ENCODE assay signal across 14 mouse cellular contexts in genomic region chr4:59322056-59322455, GRCm38 (mm10).
"Had no signal": no experiment of that assay in that cellular context is flagged by ENCODE, and none has a peak within 500 bp of the region (broad histone marks: within the 10 kb centered on the region; RNA-seq: fewer than 3 reads in every experiment).

No protein-coding gene starts in this region.

- H3K36me3 ChIP-seq: limb, embryonic 15.5 days; neural tube, embryonic 15.5 days had no signal

- H3K27me3 ChIP-seq: limb, embryonic 15.5 days; neural tube, embryonic 15.5 days had no signal

- H3K9ac ChIP-seq: limb, embryonic 15.5 days; neural tube, embryonic 15.5 days had no signal

- DNase-seq: kidney, adult 11 months; kidney, adult 9 months; kidney, postnatal 36 days; layer of hippocampus, adult 9-11 months; layer of hippocampus, postnatal 36 days; lung, adult 18-20 months; right cerebral cortex, adult 18-20 months; right cerebral cortex, postnatal 25 days; thymus, adult 2 months; thymus, postnatal 25 days had no signal

- H3K27ac ChIP-seq: kidney, postnatal 0 days; limb, embryonic 15.5 days; neural tube, embryonic 15.5 days had no signal

- H3K4me3 ChIP-seq: limb, embryonic 15.5 days; myocyte; neural tube, embryonic 15.5 days had no signal

- H3K9me3 ChIP-seq: limb, embryonic 15.5 days; neural tube, embryonic 15.5 days had no signal

- H3K4me2 ChIP-seq: limb, embryonic 15.5 days; neural tube, embryonic 15.5 days had no signal
